Mouse (Mus musculus): Measurements from ENCODE around the gene Rpl23. TPM values are rescaled to one million over a fixed set of nuclear protein-coding genes. Genes with fewer than 3 reads are reported as not detected.
A peak's percentile ranks its signal among the peaks of the same experiment; 100 is the strongest.

Rpl23 gene
- total RNA-seq, 2 experiments from 2014 or later = 385 to 521 TPM

GRCm38 (mm10) chr11:97789727-97790126, 7.5 kb upstream of the Rpl23 start:
- intact Hi-C loops (cut with DNase I) = no loop called here
- no peak for TF ChIP-seq CTCF (IDR thresholded peaks at IDR 0.05)
- no peak for DNase-seq
- no peak overlapping the region for H3K27ac ChIP-seq
- no peak overlapping the region for H3K4me3 ChIP-seq

GRCm38 (mm10) chr11:97787961-97788360, 5.7 kb upstream of the Rpl23 start:
- intact Hi-C loops (cut with DNase I) = no loop called here
- TF ChIP-seq CTCF (IDR thresholded peaks at IDR 0.05) = no peak
- Histone ChIP-seq H3K4me3 (no peak overlapping the region), H3K27ac (no peak overlapping the region)
- no peak for DNase-seq

GRCm38 (mm10) chr11:97782564-97782895, 293 bp upstream of the Rpl23 start:
- TF ChIP-seq CTCF (IDR thresholded peaks at IDR 0.05) = no peak
- intact Hi-C loops (cut with DNase I) = no loop called here
- H3K4me3 ChIP-seq = peak overlapping the region; percentile 85
- DNase-seq = no peak
- H3K27ac ChIP-seq = peak overlapping the region; percentile 88

- DNase-seq = no peak
- H3K4me3 ChIP-seq = peak overlapping the region; percentile 85
- intact Hi-C loops (cut with DNase I) = no loop called here
- peak overlapping the region; percentile 88 for H3K27ac ChIP-seq
- TF ChIP-seq CTCF (IDR thresholded peaks at IDR 0.05) = no peak
Measured at GRCm38 (mm10) chr11:97781478-97781831, 782 bp downstream of the Rpl23 start.

- intact Hi-C loops (cut with DNase I) = no loop called here
- DNase-seq = no peak
- H3K27ac ChIP-seq = no peak overlapping the region; the same call in 1 of the 2 replicates
- no peak for TF ChIP-seq CTCF (IDR thresholded peaks at IDR 0.05)
- H3K4me3 ChIP-seq = peak overlapping the region; percentile 85
Measured at GRCm38 (mm10) chr11:97779968-97780701, 2.1 kb downstream of the Rpl23 start.

GRCm38 (mm10) chr11:97778918-97779317, 3.3 kb downstream of the Rpl23 start:
- intact Hi-C loops (cut with DNase I) = no loop called here
- H3K27ac ChIP-seq = no peak overlapping the region
- no peak for TF ChIP-seq CTCF (IDR thresholded peaks at IDR 0.05)
- no peak overlapping the region for H3K4me3 ChIP-seq
- no peak for DNase-seq

- Histone ChIP-seq H3K4me3 (no peak overlapping the region), H3K27ac (no peak overlapping the region)
- no peak for DNase-seq
- intact Hi-C loops (cut with DNase I) = no loop called here
- TF ChIP-seq CTCF (IDR thresholded peaks at IDR 0.05) = peak; percentile 46
Measured at GRCm38 (mm10) chr11:97777129-97777529, 5.1 kb downstream of the Rpl23 start.

GRCm38 (mm10) chr11:97776497-97777128, 5.6 kb downstream of the Rpl23 start:
- TF ChIP-seq CTCF (IDR thresholded peaks at IDR 0.05) = no peak
- intact Hi-C loops (cut with DNase I) = no loop called here
- no peak for DNase-seq
- H3K27ac ChIP-seq = no peak overlapping the region
- no peak overlapping the region for H3K4me3 ChIP-seq

- intact Hi-C loops (cut with DNase I) = no loop called here
- no peak for DNase-seq
- Histone ChIP-seq H3K4me3 (no peak within 1 kb of the TSS), H3K27ac (no peak within 1 kb of the TSS)
- no peak for TF ChIP-seq CTCF (IDR thresholded peaks at IDR 0.05)
Measured at GRCm38 (mm10) chr11:97775808-97776496, 6.3 kb downstream of the Rpl23 start, which contains the start of gene 1700001P01Rik. 1700001P01Rik (minus strand) TSS chr11:97775918.

- intact Hi-C loops (cut with DNase I) = no loop called here
- no peak for DNase-seq
- Histone ChIP-seq H3K27ac (no peak overlapping the region), H3K4me3 (no peak overlapping the region)
- TF ChIP-seq CTCF (IDR thresholded peaks at IDR 0.05) = no peak
Measured at GRCm38 (mm10) chr11:97775186-97775585, 7.1 kb downstream of the Rpl23 start.

GRCm38 (mm10) chr11:97771410-97771809, 10.8 kb downstream of the Rpl23 start:
- Histone ChIP-seq H3K4me3 (no peak overlapping the region), H3K27ac (no peak overlapping the region)
- TF ChIP-seq CTCF (IDR thresholded peaks at IDR 0.05) = no peak
- intact Hi-C loops (cut with DNase I) = no loop called here
- DNase-seq = no peak

GRCm38 (mm10) chr11:97769704-97770103, 12.5 kb downstream of the Rpl23 start:
- TF ChIP-seq CTCF (IDR thresholded peaks at IDR 0.05) = no peak
- Histone ChIP-seq H3K4me3 (no peak overlapping the region), H3K27ac (no peak overlapping the region)
- intact Hi-C loops (cut with DNase I) = no loop called here
- no peak for DNase-seq

- peak within 1 kb of the TSS; percentile 99 for H3K27ac ChIP-seq
- H3K4me3 ChIP-seq = peak within 1 kb of the TSS; percentile 85
- TF ChIP-seq CTCF (IDR thresholded peaks at IDR 0.05) = no peak
- intact Hi-C loops (cut with DNase I) = no loop called here
- DNase-seq = peak; percentile 96
Measured at GRCm38 (mm10) chr11:97766154-97766881, 15.9 kb downstream of the Rpl23 start, which contains the start of gene Cwc25. Cwc25 (minus strand) TSS chr11:97766556.
